Mouse (Mus musculus): Measurements from ENCODE around the gene Ddc.

The Ddc gene

DNA sequence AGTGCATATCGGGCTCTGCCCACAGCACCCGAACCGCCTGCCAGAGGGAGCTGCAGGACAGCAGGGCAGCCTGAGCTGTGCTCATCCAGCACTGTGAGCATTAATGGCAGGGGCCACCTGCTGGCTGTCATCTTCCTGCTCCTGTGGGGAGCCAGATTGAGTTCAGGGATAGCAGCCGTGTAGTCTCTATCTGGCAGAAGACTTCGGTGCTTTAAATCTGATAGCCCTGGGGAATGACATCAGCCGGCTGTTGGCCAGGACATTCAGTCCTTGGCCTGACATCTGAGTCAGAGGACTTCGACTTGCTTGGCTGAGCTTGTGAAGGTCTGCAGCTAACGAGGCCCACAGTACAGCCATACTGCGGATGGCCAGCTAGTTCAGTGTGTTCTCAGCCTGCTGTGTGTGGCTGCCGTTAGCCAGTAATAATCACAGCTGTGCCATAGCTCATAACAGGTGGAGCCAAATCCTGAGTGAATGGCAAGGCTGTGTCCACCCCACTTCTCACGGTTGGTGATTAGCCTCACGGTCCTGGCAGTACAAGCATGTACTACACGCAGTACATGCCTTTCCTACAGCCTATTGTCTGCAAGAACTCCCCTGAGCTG lies 53.5 kb downstream of the Ddc start:
- peak; percentile 68 to 87 for DNase-seq (ENCODE audit: low spot score in 2 of 2)

- no peak for DNase-seq (ENCODE audit: low spot score in 2 of 2)
Observed at GRCm38 (mm10) chr11:11841590-11841989, 56.4 kb downstream of the Ddc start.

GRCm38 (mm10) chr11:11840746-11841145 lies 57.2 kb downstream of the Ddc start:
- DNase-seq (ENCODE audit: low spot score in 2 of 2): no peak

DNA sequence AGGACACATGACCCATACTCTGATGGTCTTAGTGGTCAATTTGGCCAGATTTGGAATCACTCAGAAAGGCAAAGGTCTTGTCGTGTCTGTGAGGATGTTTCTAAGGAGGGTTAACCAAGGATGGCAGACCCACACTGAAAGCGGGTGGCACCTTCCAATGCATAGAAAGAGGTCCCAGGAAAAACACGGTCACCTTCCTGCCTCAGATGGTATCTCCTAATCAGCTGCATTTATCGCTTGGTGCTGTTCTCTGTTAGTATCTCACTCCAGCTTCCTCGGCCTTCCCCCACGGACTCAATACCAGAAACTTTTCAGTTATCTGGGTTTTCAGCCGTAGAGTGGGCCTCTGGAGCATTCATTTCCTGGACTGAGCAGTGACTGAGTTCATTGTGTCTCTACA lies 58.1 kb downstream of the Ddc start:
- no peak for DNase-seq (ENCODE audit: low spot score in 2 of 2)

- DNase-seq (ENCODE audit: low spot score in 2 of 2): no peak
Observed at GRCm38 (mm10) chr11:11837384-11837783, 60.6 kb downstream of the Ddc start.

DNA sequence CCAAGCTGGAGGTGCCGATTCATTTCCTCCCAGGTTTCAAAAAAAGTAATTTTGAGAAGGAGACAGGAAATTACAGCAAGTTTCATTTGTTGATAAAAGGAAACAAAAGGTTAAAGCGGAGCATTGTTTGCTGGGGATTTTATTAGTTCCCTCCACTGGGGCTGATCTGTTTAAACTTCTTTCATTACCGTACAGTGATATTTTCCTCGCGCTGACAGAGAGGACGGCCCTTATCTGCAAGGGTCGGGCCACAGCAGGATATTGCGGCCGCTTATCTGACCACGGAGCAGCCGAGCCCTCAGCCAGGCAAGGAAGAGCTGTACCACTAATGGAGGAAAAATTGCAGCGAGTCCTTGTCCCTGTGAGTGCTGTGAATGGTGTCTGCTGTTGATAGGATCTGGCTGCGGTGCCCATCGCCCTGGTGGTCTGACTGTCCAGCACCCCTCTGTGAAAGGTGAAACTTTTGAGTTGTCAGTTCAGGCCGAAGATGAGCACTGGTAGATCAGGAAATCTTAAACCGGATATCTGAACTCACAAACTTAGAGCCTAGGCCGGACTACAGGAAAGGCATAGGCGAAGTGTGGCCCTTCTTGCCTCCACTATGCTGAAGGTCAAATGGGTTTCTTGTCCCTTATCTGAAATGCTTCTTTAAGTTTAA lies 61.1 kb downstream of the Ddc start:
- no peak for DNase-seq (ENCODE audit: low spot score in 2 of 2)

DNA sequence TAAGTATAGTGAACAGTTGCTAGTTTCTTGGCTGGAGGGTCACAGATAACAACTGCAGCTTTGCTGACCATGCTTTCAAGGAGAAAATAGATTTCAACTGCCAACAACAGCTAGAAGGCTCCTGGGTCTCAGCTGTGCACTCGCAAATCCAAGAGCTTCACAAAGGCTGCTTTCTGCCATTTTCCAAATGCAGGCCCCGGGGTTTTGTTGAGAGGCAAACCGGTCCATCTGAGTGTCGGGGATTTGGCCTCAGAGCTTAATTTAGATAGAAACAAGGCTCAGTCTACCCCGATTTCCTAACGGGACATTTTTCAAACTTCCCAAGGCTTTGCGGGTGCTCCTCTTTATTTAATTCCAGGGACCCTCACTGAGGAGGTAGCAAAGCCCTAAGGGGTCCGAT lies 61.7 kb downstream of the Ddc start:
- DNase-seq (ENCODE audit: low spot score in 2 of 2): no peak

DNA sequence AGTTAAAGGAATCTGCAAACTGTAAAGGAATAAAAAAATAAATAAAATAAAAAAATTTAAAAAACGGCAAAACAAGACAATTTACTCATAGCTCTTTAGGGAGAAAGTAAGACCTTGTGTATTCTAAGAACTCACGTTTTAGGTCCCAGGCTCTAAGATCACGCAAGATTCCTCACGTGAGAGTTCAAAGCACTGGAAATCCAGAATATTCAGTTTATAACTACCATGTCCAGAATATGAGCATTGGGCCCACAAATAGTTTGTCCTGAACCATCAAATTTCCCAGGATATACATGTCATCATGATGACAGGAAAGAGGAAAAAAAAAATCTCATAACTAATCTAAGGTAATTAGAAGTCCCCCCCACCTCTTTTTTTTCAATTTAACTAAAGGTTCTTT lies 62.2 kb downstream of the Ddc start:
- no peak for DNase-seq (ENCODE audit: low spot score in 2 of 2)

DNA sequence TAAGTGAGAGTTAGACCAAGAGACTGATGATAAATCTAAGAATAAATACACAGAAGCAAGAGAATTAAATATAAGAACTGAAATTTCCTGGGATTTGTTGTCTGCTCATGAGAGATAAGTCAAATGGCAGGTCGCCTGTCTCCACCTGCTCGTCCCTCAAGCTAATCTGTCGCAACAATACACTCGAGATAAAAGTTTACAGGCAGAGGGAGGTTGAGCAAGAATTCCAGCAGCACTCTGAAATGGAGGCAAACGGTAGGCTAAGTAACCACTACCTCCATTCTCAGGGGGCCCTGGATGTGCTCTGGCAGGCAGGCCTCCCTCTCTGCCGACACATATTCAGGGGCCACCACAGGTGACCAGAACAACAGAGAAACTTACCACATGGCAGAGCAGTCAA lies 62.6 kb downstream of the Ddc start:
- no peak for DNase-seq (ENCODE audit: low spot score in 2 of 2)

DNA sequence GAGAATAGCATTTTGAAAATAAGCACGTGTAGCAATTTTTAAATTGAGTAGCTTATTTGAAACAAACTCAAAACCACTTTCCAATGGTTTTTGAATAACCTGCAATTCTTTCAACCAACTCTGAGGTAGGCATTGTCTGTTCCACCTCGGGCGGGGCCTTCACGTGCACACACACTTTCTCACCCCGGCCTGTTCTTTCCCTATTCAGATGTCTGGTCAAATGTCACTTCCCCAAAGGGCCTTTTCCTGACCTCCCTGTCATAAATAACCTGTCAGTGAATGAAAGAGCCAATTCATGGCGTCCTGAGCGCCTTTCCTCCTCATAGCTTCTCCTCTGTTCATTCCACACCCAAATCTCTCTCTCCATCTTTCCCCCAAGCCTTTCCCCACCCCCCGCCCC lies 64.8 kb downstream of the Ddc start:
- no peak for DNase-seq (ENCODE audit: low spot score in 2 of 2)

GRCm38 (mm10) chr11:11832755-11833084 lies 65.2 kb downstream of the Ddc start:
- no peak for DNase-seq (ENCODE audit: low spot score in 2 of 2)

- DNase-seq (ENCODE audit: low spot score in 2 of 2): no peak
Observed at GRCm38 (mm10) chr11:11831940-11832754, 65.8 kb downstream of the Ddc start.

GRCm38 (mm10) chr11:11831526-11831925 lies 66.4 kb downstream of the Ddc start:
- DNase-seq (ENCODE audit: low spot score in 2 of 2): no peak

- DNase-seq (ENCODE audit: low spot score in 2 of 2): no peak
Observed at GRCm38 (mm10) chr11:11830884-11831495, 67.0 kb downstream of the Ddc start.

DNA sequence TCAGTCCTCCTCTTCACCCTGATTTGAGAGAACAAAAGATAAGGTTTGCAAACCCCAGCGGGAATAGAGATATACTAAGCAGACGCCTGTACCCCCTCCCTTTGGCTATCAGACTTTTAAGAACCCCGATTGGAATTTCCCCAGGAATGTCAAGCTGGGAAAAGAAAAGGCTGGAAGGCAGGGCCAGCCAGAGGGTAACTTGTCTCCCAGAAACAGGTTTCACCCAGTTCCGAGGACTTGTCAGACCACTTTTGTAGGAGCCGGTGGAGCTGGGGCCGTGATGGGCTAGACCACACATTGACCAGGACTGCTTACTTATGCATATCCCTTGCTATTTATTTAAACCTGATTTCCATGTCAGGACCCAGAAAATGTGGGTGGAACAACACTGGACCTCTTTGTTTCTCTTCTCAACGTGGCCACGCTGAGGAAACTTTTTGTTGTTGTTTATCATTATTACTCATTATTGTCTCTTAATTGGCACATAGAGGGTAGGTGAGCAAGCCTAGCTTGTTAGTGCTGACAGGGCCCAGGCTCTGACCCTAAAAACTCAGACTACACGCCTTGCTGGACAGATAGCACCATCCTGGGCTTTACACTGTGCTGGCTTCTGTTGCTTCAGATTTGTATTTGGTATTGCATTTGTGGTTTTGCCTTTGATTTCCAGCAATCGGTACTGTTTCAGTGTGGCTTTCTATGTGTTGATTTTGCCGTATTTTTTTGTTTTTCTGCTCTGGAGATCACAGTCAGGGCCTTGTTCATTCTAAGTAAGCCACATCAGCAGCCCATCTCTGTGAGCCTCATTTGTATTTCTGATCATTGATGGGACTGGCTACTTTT lies 68.6 kb downstream of the Ddc start:
- DNase-seq (ENCODE audit: low spot score in 2 of 2): no peak

DNA sequence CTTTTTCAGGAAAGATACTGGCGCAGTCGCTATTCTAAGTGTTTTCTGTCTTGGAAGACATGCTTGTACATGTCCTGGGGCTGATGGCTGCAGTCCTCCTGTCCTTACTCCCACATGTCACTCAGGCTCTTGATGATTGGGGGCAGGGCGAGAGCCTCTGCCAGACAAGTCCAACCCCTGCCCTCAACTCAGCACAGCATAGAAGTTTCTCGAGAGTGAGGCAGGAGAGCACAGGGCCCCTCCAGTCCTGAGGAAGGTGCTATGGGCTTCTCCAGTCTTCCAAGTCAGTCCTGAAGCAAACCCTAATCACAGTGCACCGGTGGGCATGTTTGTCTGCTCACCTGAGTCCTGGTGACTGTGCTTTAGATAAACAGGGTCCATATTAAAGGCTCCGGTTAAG lies 69.2 kb downstream of the Ddc start:
- DNase-seq (ENCODE audit: low spot score in 2 of 2): no peak

GRCm38 (mm10) chr11:11828251-11828650 lies 69.7 kb downstream of the Ddc start:
- no peak for DNase-seq (ENCODE audit: low spot score in 2 of 2)

DNA sequence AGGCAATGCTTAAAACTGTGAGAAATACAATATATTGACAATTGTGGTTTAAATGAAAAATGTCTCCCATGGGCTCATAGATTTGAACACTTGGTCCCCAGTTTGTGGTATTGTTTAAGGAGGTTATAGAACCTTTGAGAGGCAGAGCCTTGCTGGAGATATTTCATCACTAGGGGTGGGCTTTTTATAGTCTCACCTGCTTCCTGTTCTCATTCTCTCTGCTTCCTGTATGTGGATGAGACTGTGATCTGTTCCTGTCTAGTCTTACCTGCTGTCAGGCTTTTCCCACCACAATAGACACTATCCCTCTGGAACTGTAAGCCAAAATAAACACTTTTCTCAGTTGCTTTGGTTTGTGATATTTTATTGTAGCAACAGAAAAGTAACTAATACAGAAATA lies 71.5 kb downstream of the Ddc start:
- no peak for DNase-seq (ENCODE audit: low spot score in 2 of 2)

DNA sequence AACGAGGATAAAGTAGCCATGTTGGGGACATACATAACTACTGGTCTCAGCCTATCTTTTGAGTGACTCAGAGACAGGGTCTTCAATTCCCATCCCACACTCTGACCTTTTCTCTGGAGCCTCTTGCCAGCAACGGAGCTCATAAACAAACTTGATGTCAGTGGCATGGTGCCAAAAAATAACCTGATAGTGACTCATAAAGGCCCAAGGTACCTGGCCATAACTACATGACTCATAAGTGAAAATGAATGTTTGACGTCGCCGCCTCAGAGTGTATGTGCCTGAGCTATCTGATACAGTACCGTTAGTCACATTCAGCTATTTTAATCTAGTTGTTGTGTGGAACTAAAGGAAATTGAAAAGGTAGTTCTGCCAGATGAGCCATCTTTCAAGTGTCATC lies 72.3 kb downstream of the Ddc start:
- DNase-seq (ENCODE audit: low spot score in 2 of 2): no peak

DNA sequence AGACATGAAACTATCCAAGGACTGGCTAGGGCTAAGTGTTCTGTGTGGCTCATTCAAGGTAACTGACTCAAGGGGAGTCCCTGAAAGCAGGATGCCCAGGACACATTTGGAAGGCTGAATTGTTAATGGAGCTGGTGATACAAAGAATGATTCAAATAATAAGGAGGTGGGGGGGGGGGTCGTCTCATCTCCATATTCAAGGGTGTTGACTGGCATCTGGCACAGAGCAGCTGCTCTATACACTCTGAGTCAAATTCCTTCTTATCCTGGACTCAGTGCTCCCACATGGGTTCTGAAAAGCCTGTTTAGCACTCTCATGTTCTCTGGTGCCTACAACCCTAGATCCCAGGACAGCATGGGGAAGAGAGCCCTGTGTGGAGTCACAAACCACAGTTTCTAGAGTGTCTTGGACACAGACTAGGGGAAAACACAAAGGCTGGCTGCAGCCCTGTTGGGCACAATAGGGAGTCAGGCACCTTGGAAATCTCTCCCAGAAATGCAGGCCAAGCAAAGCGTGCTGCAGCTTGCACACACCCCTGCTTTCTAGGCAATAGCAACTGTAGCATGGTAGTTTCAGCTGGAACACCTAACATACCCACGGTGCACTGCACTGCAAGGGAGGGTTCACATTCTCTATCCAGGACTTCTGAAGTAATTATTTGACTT lies 72.8 kb downstream of the Ddc start:
- DNase-seq (ENCODE audit: low spot score in 2 of 2): no peak

All from urinary bladder, postnatal 4 days (tissue).